Comparison of ENCODE assay signal across 11 mouse cellular contexts in genomic region chr11:75538970-75539299, GRCm38 (mm10). TPM values are rescaled to one million over a fixed set of nuclear protein-coding genes. Genes with fewer than 3 reads are reported as not detected.
A peak's percentile ranks its signal among the peaks of the same experiment; 100 is the strongest.
DNase-seq lines count a peak whose midpoint lies in the region; TF ChIP-seq lines count a peak whose summit lies in the region.
"Had no signal": no experiment of that assay in that cellular context is flagged by ENCODE, and none has a peak within 500 bp of the region (broad histone marks: within the 10 kb centered on the region; RNA-seq: fewer than 3 reads in every experiment).

No protein-coding gene starts in this region.

- no peak for DNase-seq in kidney, adult 2 months
- no peak for DNase-seq in kidney, postnatal 36 days
- no peak for DNase-seq in thymus, adult 2 months
- DNase-seq in thymus, postnatal 10 days (ENCODE audit: low spot score in 2 of 2), result no peak
- DNase-seq in limb, embryonic 10.5 days (ENCODE audit: low spot score), result no peak
- DNase-seq in frontal cortex, adult 2 months (ENCODE audit: extremely low spot score in 1 of 2, low spot score in 1 of 2), result no peak
- no peak for DNase-seq in MN1 (ENCODE audit: low spot score)
- DNase-seq: heart, postnatal 36 days; kidney, postnatal 14 days had no signal

- H3K4me1 ChIP-seq in kidney, adult 2 months (ENCODE audit: control insufficient read depth, insufficient read depth, low read length), result peaks cover 23% of the 10 kb centered on the region
- peaks cover 79% of the 10 kb centered on the region for H3K4me1 ChIP-seq in thymus, adult 2 months (replicated peaks; ENCODE audit: control insufficient read depth, insufficient read depth, low read length)
- peaks cover 38% of the 10 kb centered on the region for H3K4me1 ChIP-seq in limb, embryonic 10.5 days

- H3K27ac ChIP-seq in kidney, adult 2 months (ENCODE audit: insufficient read depth, low read depth, low read length), result 0 out of 2 replicates have a peak overlapping the region, but pooled peaks have one; percentile 44
- H3K27ac ChIP-seq in thymus, adult 2 months (ENCODE audit: control insufficient read depth, insufficient read depth, low read length), result peak overlapping the region; percentile 96
- H3K27ac ChIP-seq in limb, embryonic 10.5 days, result peak overlapping the region; percentile 81; the same call in 1 of the 2 replicates
- H3K27ac ChIP-seq: liver, embryonic 14.5 days had no signal

- TF ChIP-seq POLR2A in kidney, adult 2 months (IDR thresholded peaks at IDR 0.05; ENCODE audit: low read depth, low read length), result no peak
- no peak for TF ChIP-seq POLR2A in thymus, adult 2 months (IDR thresholded peaks at IDR 0.05; ENCODE audit: control insufficient read depth, extremely low read depth, insufficient read depth, low read length, poor library complexity)

- no peaks in the 10 kb centered on the region; the same call in 1 of the 2 replicates for H3K36me3 ChIP-seq in kidney, adult 2 months (ENCODE audit: control insufficient read depth, insufficient read depth, low read length)
- peaks cover 9% of the 10 kb centered on the region; the same call in 1 of the 2 replicates for H3K36me3 ChIP-seq in thymus, adult 2 months (ENCODE audit: control insufficient read depth, insufficient read depth, low read length)
- H3K36me3 ChIP-seq in limb, embryonic 10.5 days, result no peaks in the 10 kb centered on the region

- H3K4me3 ChIP-seq in kidney, adult 2 months (ENCODE audit: insufficient read depth, low read depth, low read length), result no peak overlapping the region
- no peak overlapping the region for H3K4me3 ChIP-seq in thymus, adult 2 months (ENCODE audit: control insufficient read depth, insufficient read depth, low read length)
- H3K4me3 ChIP-seq in limb, embryonic 10.5 days, result no peak overlapping the region
- H3K4me3 ChIP-seq: forebrain, embryonic 13.5 days had no signal

- no peaks in the 10 kb centered on the region for H3K27me3 ChIP-seq in kidney, adult 2 months (replicated peaks; ENCODE audit: control insufficient read depth, insufficient read depth, low read length)
- H3K27me3 ChIP-seq in thymus, adult 2 months (ENCODE audit: control insufficient read depth, insufficient read depth, low read length), result no peaks in the 10 kb centered on the region
- H3K27me3 ChIP-seq in limb, embryonic 10.5 days (ENCODE audit: low read depth, poor library complexity, severe bottlenecking), result no peaks in the 10 kb centered on the region
- H3K27me3 ChIP-seq: forebrain, embryonic 13.5 days had no signal

- WGBS in kidney, adult 2 months, result 76% methylated on average over 13 of the region's 13 CpGs
- WGBS in thymus, adult 2 months, result 71% methylated on average over 13 of the region's 13 CpGs
- 97% methylated on average over 13 of the region's 13 CpGs for WGBS in limb, embryonic 10.5 days

- TF ChIP-seq CTCF in kidney, adult 2 months (conservative IDR thresholded peaks at IDR 0.05; ENCODE audit: insufficient read depth, insufficient read length, low read depth, low read length), result no peak
- TF ChIP-seq CTCF in thymus, adult 2 months (IDR thresholded peaks at IDR 0.05; ENCODE audit: borderline replicate concordance, control insufficient read depth, extremely low read depth, insufficient read depth, low read length, poor library complexity), result no peak

- H3K9me3 ChIP-seq in limb, embryonic 10.5 days (replicated peaks), result no peaks in the 10 kb centered on the region
- H3K9me3 ChIP-seq: forebrain, embryonic 13.5 days had no signal

RNA-seq across cellular contexts. Expression of gene Slc43a2, which starts 7.4 kb away (rescaled TPM):
- polyA plus RNA-seq in kidney, adult 2 months (2012; rRNA removed), result 148 and 174 TPM in 2 replicates
- polyA plus RNA-seq in thymus, adult 2 months (2012; rRNA removed), result 207 and 214 TPM in 2 replicates
- 3.4 and 4.9 TPM in 2 replicates for polyA plus RNA-seq in limb, embryonic 10.5 days (2016; fragmentation: Nextera tagmentation; extraction: Ambion mirVana)
- polyA plus RNA-seq in frontal cortex, adult 2 months (2012; rRNA removed), result 26.7 and 26.9 TPM in 2 replicates

RNA-seq across cellular contexts. Expression of gene Scarf1, which starts 25.6 kb away (rescaled TPM):
- 13.3 and 17.3 TPM in 2 replicates for polyA plus RNA-seq in kidney, adult 2 months (2012; rRNA removed)
- 4.7 and 4.8 TPM in 2 replicates for polyA plus RNA-seq in thymus, adult 2 months (2012; rRNA removed)
- 7.0 and 7.1 TPM in 2 replicates for polyA plus RNA-seq in limb, embryonic 10.5 days (2016; fragmentation: Nextera tagmentation; extraction: Ambion mirVana)
- polyA plus RNA-seq in frontal cortex, adult 2 months (2012; rRNA removed), result 3.3 and 4.1 TPM in 2 replicates

RNA-seq across cellular contexts. Expression of gene Rilp, which starts 29.0 kb away (rescaled TPM):
- 19.3 and 19.8 TPM in 2 replicates for polyA plus RNA-seq in kidney, adult 2 months (2012; rRNA removed)
- polyA plus RNA-seq in thymus, adult 2 months (2012; rRNA removed), result 3.0 and 3.2 TPM in 2 replicates
- 0.25 and 0.46 TPM in 2 replicates for polyA plus RNA-seq in limb, embryonic 10.5 days (2016; fragmentation: Nextera tagmentation; extraction: Ambion mirVana)
- 2.0 and 2.9 TPM in 2 replicates for polyA plus RNA-seq in frontal cortex, adult 2 months (2012; rRNA removed)

RNA-seq across cellular contexts. Expression of gene Pitpna, which starts 49.0 kb away (rescaled TPM):
- polyA plus RNA-seq in kidney, adult 2 months (2012; rRNA removed), result 43.8 and 60.3 TPM in 2 replicates
- 99.7 and 108 TPM in 2 replicates for polyA plus RNA-seq in thymus, adult 2 months (2012; rRNA removed)
- polyA plus RNA-seq in limb, embryonic 10.5 days (2016; fragmentation: Nextera tagmentation; extraction: Ambion mirVana), result 60.9 and 68.8 TPM in 2 replicates
- 221 and 251 TPM in 2 replicates for polyA plus RNA-seq in frontal cortex, adult 2 months (2012; rRNA removed)

RNA-seq across cellular contexts. Expression of gene Prpf8, which starts 52.3 kb away (rescaled TPM):
- 88.0 and 92.7 TPM in 2 replicates for polyA plus RNA-seq in kidney, adult 2 months (2012; rRNA removed)
- 142 and 161 TPM in 2 replicates for polyA plus RNA-seq in thymus, adult 2 months (2012; rRNA removed)
- polyA plus RNA-seq in limb, embryonic 10.5 days (2016; fragmentation: Nextera tagmentation; extraction: Ambion mirVana), result 81.7 and 82.6 TPM in 2 replicates
- 86.2 and 95.8 TPM in 2 replicates for polyA plus RNA-seq in frontal cortex, adult 2 months (2012; rRNA removed)

Comparison
In these comparisons a context has a peak if more than half of its experiments do, and no peak if none do; other contexts are left out.
1. H3K27ac ChIP-seq: peak in every context shown above with its lines; median percentile 96 in thymus, adult 2 months; 81 in limb, embryonic 10.5 days; 44 in kidney, adult 2 months.